Mouse (Mus musculus): ENCODE measurements around the gene Tnrc6a. TPM values are rescaled to one million over a fixed set of nuclear protein-coding genes. Genes with fewer than 3 reads are reported as not detected.

Tnrc6a gene
- total RNA-seq, 2 experiments from 2014 or later: 70.3 to 76.4 TPM

DNA sequence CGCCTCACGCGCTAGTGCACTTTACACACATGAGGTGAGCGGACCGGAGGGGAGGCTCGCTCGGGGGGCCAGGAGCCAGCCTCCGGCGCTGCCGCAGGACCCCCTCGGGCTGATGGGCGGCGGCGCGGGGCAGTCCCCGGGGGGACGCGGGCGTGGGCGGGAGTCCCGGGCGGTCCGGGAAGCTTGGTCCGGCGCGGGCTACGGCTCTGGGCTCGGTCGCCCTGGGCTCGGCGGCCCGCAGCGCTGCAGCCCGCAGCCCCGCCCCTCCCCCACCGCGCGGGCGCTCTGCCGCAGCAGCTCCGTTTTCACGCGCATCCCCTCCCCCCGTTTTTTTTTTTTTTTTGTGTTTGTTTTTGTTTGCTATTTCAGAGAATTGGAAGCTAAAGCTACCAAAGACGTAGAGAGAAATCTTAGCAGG lies 623 bp downstream of the Tnrc6a start:
- no peak for DNase-seq (ENCODE audit: low spot score in 2 of 2)

GRCm38 (mm10) chr7:123124735-123125181 lies 1.1 kb downstream of the Tnrc6a start:
- DNase-seq (ENCODE audit: low spot score in 2 of 2): no peak

DNA sequence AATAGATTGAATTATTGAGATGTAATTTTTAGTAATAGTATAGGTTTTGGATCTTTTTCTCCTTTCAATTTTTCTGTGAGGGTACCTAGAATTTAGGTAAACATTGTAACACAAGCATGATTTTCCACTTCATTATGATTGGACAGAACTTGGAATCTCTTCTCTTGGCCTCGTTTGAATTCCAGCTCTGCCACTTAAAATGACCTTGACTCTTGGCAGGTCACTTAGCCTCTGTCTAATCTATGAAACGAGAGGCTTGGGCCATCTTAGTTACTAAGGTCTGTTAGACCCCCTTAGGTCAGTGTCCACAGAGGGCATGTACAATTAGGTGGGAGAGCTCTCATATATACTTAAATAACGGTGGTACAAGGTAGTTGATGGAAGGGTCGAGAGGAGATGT lies 2.4 kb downstream of the Tnrc6a start:
- DNase-seq (ENCODE audit: low spot score in 2 of 2): no peak

DNA sequence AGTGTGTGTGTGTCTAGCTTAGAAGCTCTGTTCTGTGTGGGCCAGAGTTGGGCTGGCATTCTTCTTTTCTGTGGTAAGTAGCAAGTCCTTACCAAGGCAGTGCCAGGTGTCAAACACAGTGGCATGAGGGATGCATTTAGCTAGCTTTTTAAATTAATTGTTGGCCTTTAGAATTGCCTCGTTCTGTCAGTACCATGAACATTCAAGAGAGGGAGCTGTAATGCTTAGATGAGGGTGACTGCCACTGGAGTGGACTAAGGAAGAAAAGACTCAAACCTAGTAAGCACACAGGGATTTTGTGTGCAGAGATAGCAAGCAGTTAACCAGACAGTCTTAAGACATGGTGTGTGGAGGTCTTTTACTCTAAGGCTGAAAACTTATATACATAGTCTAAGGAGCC lies 3.6 kb downstream of the Tnrc6a start:
- no peak for DNase-seq (ENCODE audit: low spot score in 2 of 2)

DNA sequence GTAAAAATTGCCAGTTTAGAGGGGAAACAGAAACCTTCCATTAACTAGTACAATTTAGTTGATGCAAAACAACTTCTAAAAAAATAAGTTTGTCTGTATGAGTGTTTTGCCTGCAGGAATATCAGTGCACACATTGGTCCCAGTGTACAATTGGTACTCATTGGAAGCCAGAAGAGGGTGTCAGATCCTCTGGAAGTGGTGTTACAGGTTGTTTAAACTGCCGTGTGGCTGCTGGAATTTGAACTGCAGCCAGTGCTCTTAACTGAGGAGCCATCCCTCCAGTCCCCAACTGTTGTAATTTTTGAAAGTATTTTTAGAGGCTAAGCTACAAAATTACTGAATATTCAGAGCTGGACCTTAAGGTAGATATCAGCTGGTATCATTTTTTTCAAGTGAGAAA lies 4.3 kb downstream of the Tnrc6a start:
- no peak for DNase-seq (ENCODE audit: low spot score in 2 of 2)

- no peak for DNase-seq (ENCODE audit: low spot score in 2 of 2)
Observed at GRCm38 (mm10) chr7:123129061-123129460, 5.4 kb downstream of the Tnrc6a start.

- DNase-seq (ENCODE audit: low spot score in 2 of 2): no peak
Observed at GRCm38 (mm10) chr7:123130198-123130597, 6.5 kb downstream of the Tnrc6a start.

DNA sequence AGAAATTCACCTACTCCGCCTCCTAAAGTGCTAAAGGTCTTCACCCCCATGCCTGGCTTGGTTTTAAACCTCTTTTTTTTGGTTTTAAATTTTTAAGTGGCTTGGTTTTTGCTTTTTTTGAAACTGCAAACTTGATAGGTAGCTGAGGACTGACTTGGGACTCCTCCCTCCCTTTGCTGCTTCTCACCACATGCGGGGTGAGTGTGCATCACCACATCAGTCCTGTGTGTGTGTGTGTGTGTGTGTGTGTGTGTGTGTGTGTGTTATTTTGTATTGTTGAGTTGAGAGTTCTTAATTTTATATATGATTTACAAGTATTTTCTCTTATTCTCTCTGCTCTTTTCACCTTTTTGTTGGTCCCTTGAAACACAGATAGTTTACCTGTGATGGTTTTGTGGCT lies 8.7 kb downstream of the Tnrc6a start:
- no peak for DNase-seq (ENCODE audit: low spot score in 2 of 2)

DNA sequence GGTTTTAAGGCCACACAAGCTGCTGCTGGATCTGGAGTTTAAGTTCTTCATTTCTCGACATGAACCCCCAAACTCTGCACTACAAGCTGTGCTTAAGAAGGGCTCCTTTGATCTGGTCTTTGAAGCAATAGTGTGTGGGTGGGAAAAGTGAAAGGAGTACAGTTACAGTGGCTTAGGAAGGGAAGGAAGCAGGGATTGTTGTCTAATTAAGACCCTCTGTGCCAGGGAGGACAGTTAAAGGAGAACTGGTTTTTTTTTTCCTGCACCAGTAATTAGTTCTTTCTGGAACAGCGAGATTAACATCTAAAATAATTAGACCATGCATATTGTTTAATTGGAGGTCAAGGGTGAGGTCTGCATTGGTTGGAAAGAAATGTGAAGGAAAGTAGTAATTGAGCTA lies 11.2 kb downstream of the Tnrc6a start:
- DNase-seq (ENCODE audit: low spot score in 2 of 2): no peak

GRCm38 (mm10) chr7:123135655-123136054 lies 12.0 kb downstream of the Tnrc6a start:
- no peak for DNase-seq (ENCODE audit: low spot score in 2 of 2)

GRCm38 (mm10) chr7:123138001-123138400 lies 14.3 kb downstream of the Tnrc6a start:
- no peak for DNase-seq (ENCODE audit: low spot score in 2 of 2)

GRCm38 (mm10) chr7:123146141-123146846 lies 22.6 kb downstream of the Tnrc6a start:
- no peak for DNase-seq (ENCODE audit: low spot score in 2 of 2)

DNA sequence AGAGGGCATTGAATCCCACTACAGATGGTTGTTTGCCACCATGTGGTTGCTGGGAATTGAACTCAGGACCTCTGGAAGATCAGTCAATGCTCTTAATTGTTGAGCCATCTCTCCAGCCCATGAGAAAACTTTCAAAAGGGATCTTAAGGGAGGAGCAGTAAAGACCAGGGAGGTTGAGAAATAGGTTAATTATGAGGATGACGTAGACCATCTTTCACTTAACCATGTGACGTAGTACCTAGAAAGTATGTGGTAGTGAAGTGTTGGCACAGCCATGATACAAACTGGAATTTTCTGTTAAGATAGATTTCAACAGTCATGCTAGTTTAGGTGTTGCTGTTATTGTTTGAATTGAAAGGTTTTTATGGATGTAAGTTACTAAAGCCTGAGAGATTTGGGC lies 24.1 kb downstream of the Tnrc6a start:
- DNase-seq (ENCODE audit: low spot score in 2 of 2): no peak

GRCm38 (mm10) chr7:123148935-123149334 lies 25.2 kb downstream of the Tnrc6a start:
- DNase-seq (ENCODE audit: low spot score in 2 of 2): no peak

DNA sequence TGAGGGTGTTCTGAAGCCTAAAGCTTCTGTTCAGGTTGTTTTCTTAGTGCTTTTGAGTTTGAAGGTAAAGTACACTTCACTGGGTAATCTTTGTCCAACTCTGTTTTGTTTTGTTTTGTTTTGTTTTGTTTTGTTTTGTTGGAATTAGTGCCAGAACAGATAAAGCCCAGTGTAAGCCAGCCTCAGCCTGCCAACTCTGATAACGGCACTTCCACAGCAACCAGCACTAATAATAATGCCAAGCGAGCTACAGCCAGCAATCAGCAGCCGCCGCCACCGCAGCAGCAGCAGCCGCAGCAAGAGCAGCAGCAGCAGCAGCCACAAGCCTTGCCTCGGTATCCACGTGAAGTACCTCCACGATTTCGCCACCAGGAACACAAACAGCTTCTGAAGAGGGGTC lies 38.7 kb downstream of the Tnrc6a start:
- DNase-seq (ENCODE audit: low spot score in 2 of 2): no peak

DNA sequence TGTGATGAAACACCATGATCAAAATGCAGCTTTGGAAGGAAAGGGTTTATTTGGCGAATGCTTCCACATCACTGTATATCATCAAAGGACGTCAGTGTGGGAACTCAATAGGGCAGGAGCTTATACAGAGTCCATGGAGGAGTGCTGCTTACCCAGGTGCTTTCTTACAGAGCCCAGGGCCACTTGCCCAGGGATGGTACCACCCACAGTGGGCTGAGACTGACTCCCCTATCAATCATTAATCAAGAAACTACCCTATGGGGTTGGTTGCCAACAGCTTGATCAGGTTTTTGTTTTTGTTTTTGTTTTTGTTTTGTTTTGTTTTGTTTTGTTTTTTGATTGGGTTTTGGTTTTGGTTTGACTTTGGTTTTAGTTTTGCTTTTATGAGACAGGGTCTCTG lies 43.8 kb downstream of the Tnrc6a start:
- no peak for DNase-seq (ENCODE audit: low spot score in 2 of 2)

DNA sequence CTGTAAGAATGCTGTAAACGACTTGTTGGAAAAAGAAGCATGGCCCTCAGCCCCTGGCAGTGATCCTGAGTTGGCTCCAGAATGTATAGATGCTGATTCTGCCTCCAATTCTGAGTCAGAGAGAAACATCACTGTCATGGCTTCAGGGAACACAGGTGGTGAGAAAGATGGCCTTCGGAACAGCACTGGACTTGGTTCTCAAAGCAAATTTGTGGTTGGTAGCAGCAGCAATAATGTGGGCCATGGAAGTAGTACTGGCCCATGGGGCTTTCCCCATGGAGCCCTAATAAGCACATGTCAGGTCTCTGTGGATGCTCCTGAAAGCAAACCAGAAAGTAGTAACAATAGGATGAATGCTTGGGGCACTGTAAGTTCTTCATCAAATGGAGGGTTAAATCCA lies 45.9 kb downstream of the Tnrc6a start:
- DNase-seq (ENCODE audit: low spot score in 2 of 2): no peak

DNA sequence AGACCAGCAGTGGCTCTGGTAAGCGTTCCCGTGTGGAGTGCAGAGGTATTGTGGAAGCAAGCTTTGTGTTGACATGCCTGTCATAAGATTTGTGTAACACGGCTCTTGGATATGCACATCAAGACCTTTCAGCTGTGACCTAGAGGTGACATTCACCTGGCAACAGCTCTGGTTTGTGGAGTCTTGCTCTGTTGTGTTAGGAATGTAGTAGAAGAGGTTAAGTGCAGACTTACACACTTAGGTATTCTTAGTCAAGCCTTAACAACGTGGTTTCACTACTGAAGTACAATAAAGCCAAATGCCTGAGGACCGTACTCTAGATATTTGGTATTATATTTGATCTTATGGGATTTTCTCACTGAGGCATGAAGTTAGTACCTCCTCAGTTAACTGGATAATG lies 48.4 kb downstream of the Tnrc6a start:
- no peak for DNase-seq (ENCODE audit: low spot score in 2 of 2)

DNA sequence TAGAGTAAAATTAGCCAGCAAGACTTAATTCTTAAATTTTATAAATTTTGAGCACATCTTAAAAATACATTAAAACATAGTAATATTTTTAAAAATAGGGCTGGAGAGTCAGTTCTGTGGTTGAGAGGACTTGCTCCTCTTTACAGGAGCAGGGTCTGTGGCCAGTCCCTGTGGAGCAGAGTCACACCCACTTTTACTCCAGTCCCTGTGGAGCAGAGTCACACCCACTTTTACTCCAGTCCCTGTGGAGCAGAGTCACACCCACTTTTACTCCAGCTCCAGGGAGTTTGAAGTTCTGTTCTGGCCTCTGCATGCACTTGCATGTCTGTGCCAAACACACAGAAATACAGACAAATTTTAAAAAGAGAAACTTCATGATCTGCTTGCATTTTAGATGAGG lies 53.5 kb downstream of the Tnrc6a start:
- no peak for DNase-seq (ENCODE audit: low spot score in 2 of 2)

GRCm38 (mm10) chr7:123181787-123182701 lies 58.4 kb downstream of the Tnrc6a start:
- no peak for DNase-seq (ENCODE audit: low spot score in 2 of 2)

GRCm38 (mm10) chr7:123184891-123185290 lies 61.2 kb downstream of the Tnrc6a start:
- DNase-seq (ENCODE audit: low spot score in 2 of 2): no peak

- DNase-seq (ENCODE audit: low spot score in 2 of 2): no peak
Observed at GRCm38 (mm10) chr7:123186463-123186862, 62.8 kb downstream of the Tnrc6a start.
